Mouse (Mus musculus) heart, embryonic 11.5 days (tissue): Measurements from ENCODE around the gene Dock10. TPM values are rescaled to one million over a fixed set of nuclear protein-coding genes. Genes with fewer than 3 reads are reported as not detected.

Experiments used
- ATAC-seq: fragments of 200-750 bp; cut with Nextera tagmentation; replicated peaks from 2 replicates; pipeline ENCODE4 v1.8.0; 2017; ENCODE audit warnings: moderate library complexity; ENCODE audit not compliant: insufficient number of reproducible peaks, low FRiP score, low TSS enrichment
- H3K27ac ChIP-seq: fragments of 300-500 bp; sonication (generic); 2 replicates; pipeline ENCODE4 v1.5.1; 2014; ENCODE audit warnings: mild to moderate bottlenecking, low read depth, low read length
- H3K27me3 ChIP-seq: fragments of 300-500 bp; sonication (generic); 2 replicates; pipeline ENCODE4 v1.6.1; 2014; ENCODE audit warnings: mild to moderate bottlenecking, low read length, mixed read lengths; ENCODE audit not compliant: control insufficient read depth, insufficient read depth
- H3K36me3 ChIP-seq: fragments of 300-500 bp; sonication (generic); 2 replicates; pipeline ENCODE4 v1.6.1; 2014; ENCODE audit warnings: mild to moderate bottlenecking, low read length, moderate library complexity, mixed read lengths; ENCODE audit not compliant: control insufficient read depth, insufficient read depth
- H3K4me1 ChIP-seq: fragments of 300-500 bp; sonication (generic); 2 replicates; pipeline ENCODE4 v1.6.1; 2014; ENCODE audit warnings: low read length; ENCODE audit not compliant: control insufficient read depth, insufficient read depth
- H3K4me2 ChIP-seq: fragments of 300-500 bp; sonication (generic); 2 replicates; pipeline ENCODE4 v1.6.1; 2014; ENCODE audit warnings: mild to moderate bottlenecking, moderate library complexity
- H3K4me3 ChIP-seq: fragments of 300-500 bp; sonication (generic); 2 replicates; pipeline ENCODE4 v1.5.1; 2014; ENCODE audit warnings: low read depth, low read length
- H3K9ac ChIP-seq: fragments of 300-500 bp; sonication (generic); 2 replicates; pipeline ENCODE4 v1.6.1; 2014; ENCODE audit warnings: mild to moderate bottlenecking, low read depth, low read length, moderate library complexity
- H3K9me3 ChIP-seq: fragments of 300-500 bp; sonication (generic); replicated peaks from 2 replicates; pipeline ENCODE4 v1.6.1; 2016; ENCODE audit warnings: low read length; ENCODE audit not compliant: control insufficient read depth
- WGBS: fragments of 180-500 bp; shearing (Covaris S2); extraction: QIAGEN DNeasy Blood & Tissue Kit; methylation state at CpG from one replicate; pipeline ENCODE4 v1.1.7; 2014; ENCODE audit not compliant: insufficient replicate concordance; 5-methylcytosine and 5-hydroxymethylcytosine counted together
- polyA plus RNA-seq: library from polyadenylated mRNA; unstranded; fragments of >200 nt; fragmentation: Nextera tagmentation; extraction: Ambion mirVana; gene quantifications from 2 replicates; pipeline ENCODE4 v1.2.1, GENCODE M21; 2014

Gene Dock10
- polyA plus RNA-seq, 1 experiment from 2014 or later: 3.6 TPM

GRCm38 (mm10) chr1:80461348-80461747, 297.0 kb downstream of the Dock10 start, which contains the start of gene Gm45261:
TSS of gene Gm45261 (minus strand) at chr1:80461448.
- no peak within 1 kb of the TSS for H3K27ac ChIP-seq
- no peaks in the 10 kb centered on the region for H3K9me3 ChIP-seq
- H3K36me3 ChIP-seq: no peaks in the 10 kb centered on the region
- WGBS: 76% methylated on average over 6 of the region's 6 CpGs
- no peak within 1 kb of the TSS for H3K9ac ChIP-seq
- H3K4me3 ChIP-seq: no peak within 1 kb of the TSS
- no peak for ATAC-seq
- H3K4me1 ChIP-seq: no peaks in the 10 kb centered on the region
- no peak within 1 kb of the TSS for H3K4me2 ChIP-seq
- H3K27me3 ChIP-seq: no peaks in the 10 kb centered on the region

- H3K27me3 ChIP-seq: no peaks in the 10 kb centered on the region
- 78% methylated on average over 1 of the region's 1 CpGs for WGBS
- H3K27ac ChIP-seq: no peak overlapping the region
- H3K36me3 ChIP-seq: no peaks in the 10 kb centered on the region
- H3K9ac ChIP-seq: no peak overlapping the region
- no peaks in the 10 kb centered on the region for H3K4me1 ChIP-seq
- H3K4me2 ChIP-seq: no peak overlapping the region
- H3K4me3 ChIP-seq: no peak overlapping the region
- ATAC-seq: no peak
- H3K9me3 ChIP-seq: no peaks in the 10 kb centered on the region
Observed at GRCm38 (mm10) chr1:80459923-80460322, 298.4 kb downstream of the Dock10 start.

- Histone ChIP-seq H3K27ac (no peak overlapping the region), H3K9me3 (no peaks in the 10 kb centered on the region), H3K9ac (no peak overlapping the region), H3K4me3 (no peak overlapping the region), H3K4me2 (no peak overlapping the region), H3K4me1 (no peaks in the 10 kb centered on the region), H3K36me3 (no peaks in the 10 kb centered on the region), H3K27me3 (no peaks in the 10 kb centered on the region)
- ATAC-seq: no peak
Observed at GRCm38 (mm10) chr1:80459477-80459876, 298.9 kb downstream of the Dock10 start.

GRCm38 (mm10) chr1:80453971-80454370, 304.4 kb downstream of the Dock10 start:
- WGBS: 65% methylated on average over 2 of the region's 2 CpGs
- Histone ChIP-seq H3K27me3 (no peaks in the 10 kb centered on the region), H3K27ac (no peak overlapping the region), H3K4me2 (no peak overlapping the region), H3K9me3 (no peaks in the 10 kb centered on the region), H3K9ac (no peak overlapping the region), H3K36me3 (no peaks in the 10 kb centered on the region), H3K4me1 (no peaks in the 10 kb centered on the region), H3K4me3 (no peak overlapping the region)
- ATAC-seq: no peak

DNA sequence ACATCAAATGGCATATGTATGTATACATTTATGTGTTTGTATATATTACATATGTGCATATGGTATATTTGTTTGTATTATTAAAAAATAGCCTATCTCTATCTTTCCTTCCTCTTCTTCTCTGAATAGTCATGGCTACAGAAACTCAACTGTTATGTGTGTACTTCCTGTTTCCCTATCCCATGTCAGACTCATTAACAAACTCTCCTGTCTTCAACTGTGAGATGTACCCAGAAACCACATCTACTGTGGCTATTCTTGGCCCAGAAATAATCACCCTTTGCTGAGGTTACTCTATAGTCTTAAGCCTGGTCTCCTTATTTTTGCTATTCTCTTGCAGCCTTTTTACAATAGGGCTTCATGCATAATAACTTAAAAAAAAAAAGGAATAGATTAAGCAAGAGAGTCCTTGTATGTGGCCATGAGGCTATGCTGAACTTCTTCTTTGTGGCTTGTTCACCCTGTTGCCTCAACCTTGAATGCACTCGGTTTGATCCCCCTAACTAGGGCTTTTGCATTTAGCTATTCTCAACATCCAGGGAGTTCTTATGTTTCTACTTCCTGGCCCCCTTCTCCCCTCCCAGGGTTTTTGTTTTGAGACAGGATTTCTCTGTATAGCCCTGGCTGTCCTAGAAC, 306.3 kb downstream of the Dock10 start:
- 75% methylated on average over 1 of the region's 1 CpGs for WGBS
- Histone ChIP-seq H3K9ac (no peak overlapping the region), H3K4me1 (no peaks in the 10 kb centered on the region), H3K4me3 (no peak overlapping the region), H3K27me3 (no peaks in the 10 kb centered on the region), H3K36me3 (no peaks in the 10 kb centered on the region), H3K9me3 (no peaks in the 10 kb centered on the region), H3K4me2 (no peak overlapping the region), H3K27ac (no peak overlapping the region)
- no peak for ATAC-seq
